ENCODE assay signal across 25 mouse cellular contexts in genomic region chr2:121353156-121353555, GRCm38 (mm10). TPM values are rescaled to one million over a fixed set of nuclear protein-coding genes. Genes with fewer than 3 reads are reported as not detected.
DNase-seq lines count a peak whose midpoint lies in the region; ATAC-seq and TF ChIP-seq lines count a peak whose summit lies in the region.
"Had no signal": no experiment of that assay in that cellular context is flagged by ENCODE, and none has a peak within 500 bp of the region (broad histone marks: within the 10 kb centered on the region; RNA-seq: fewer than 3 reads in every experiment).

No protein-coding gene starts in this region.

- WGBS in intestine, embryonic 16.5 days, result 69% methylated on average over 8 of the region's 8 CpGs
- WGBS in intestine, embryonic 15.5 days, result 69% methylated on average over 8 of the region's 8 CpGs

- DNase-seq in gastrocnemius, adult 2 months, result peak; percentile 52
- DNase-seq in gastrocnemius, postnatal 4 days (ENCODE audit: low spot score in 2 of 2), result no peak
- DNase-seq in Muller cell, postnatal 12 days (ENCODE audit: inconsistent ontology term), result peak; percentile 22
- DNase-seq in layer of hippocampus, postnatal 14 days (ENCODE audit: low spot score in 2 of 2), result no peak
- DNase-seq: adrenal gland, postnatal 25 days; cerebellum, adult 9-10 months; kidney, adult 9 months; right cerebral cortex, postnatal 4 days; thymus, postnatal 14 days had no signal

- peak overlapping the region; percentile 8; the same call in 1 of the 2 replicates for H3K9ac ChIP-seq in intestine, embryonic 16.5 days (ENCODE audit: low read depth, low read length)
- H3K9ac ChIP-seq in intestine, embryonic 15.5 days, result no peak overlapping the region
- H3K9ac ChIP-seq: forebrain, embryonic 13.5 days; midbrain, embryonic 12.5 days had no signal

- no peak overlapping the region for H3K4me2 ChIP-seq in intestine, embryonic 16.5 days (ENCODE audit: low read depth, low read length)
- H3K4me2 ChIP-seq in intestine, embryonic 15.5 days (replicated peaks), result no peak overlapping the region
- H3K4me2 ChIP-seq: liver, embryonic 11.5 days; midbrain, embryonic 12.5 days had no signal

- peaks cover 7% of the 10 kb centered on the region; the same call in 1 of the 2 replicates for H3K4me1 ChIP-seq in intestine, embryonic 16.5 days (ENCODE audit: control insufficient read depth, insufficient read depth, low read length)
- H3K4me1 ChIP-seq in intestine, embryonic 15.5 days (replicated peaks), result peaks cover 4% of the 10 kb centered on the region
- H3K4me1 ChIP-seq in brown adipose tissue, adult 24 weeks (ENCODE audit: control insufficient read depth, insufficient read depth, insufficient read length, low read length), result no peaks in the 10 kb centered on the region

- intact Hi-C loops in gastrocnemius, adult 2 months (cut with DNase I), result no loop called here

- no peaks in the 10 kb centered on the region for H3K9me3 ChIP-seq in intestine, embryonic 16.5 days (ENCODE audit: control insufficient read depth, low read length)
- H3K9me3 ChIP-seq in intestine, embryonic 15.5 days, result no peaks in the 10 kb centered on the region
- H3K9me3 ChIP-seq: forebrain, embryonic 13.5 days; midbrain, embryonic 12.5 days had no signal

- peak overlapping the region; percentile 97 for H3K4me3 ChIP-seq in gastrocnemius, adult 2 months
- no peak overlapping the region for H3K4me3 ChIP-seq in intestine, embryonic 16.5 days (ENCODE audit: low read length)
- H3K4me3 ChIP-seq in intestine, embryonic 15.5 days (replicated peaks), result no peak overlapping the region
- H3K4me3 ChIP-seq in brown adipose tissue, adult 24 weeks (ENCODE audit: insufficient read depth, low read depth, low read length), result peak overlapping the region; percentile 38
- H3K4me3 ChIP-seq: forebrain, embryonic 13.5 days; midbrain, embryonic 12.5 days had no signal

- H3K27ac ChIP-seq in gastrocnemius, adult 2 months, result peak overlapping the region; percentile 93
- no peak overlapping the region for H3K27ac ChIP-seq in intestine, embryonic 16.5 days (ENCODE audit: low read length)
- H3K27ac ChIP-seq in intestine, embryonic 15.5 days, result no peak overlapping the region
- H3K27ac ChIP-seq in brown adipose tissue, adult 24 weeks (replicated peaks; ENCODE audit: low read depth, low read length), result peak overlapping the region; percentile 89
- H3K27ac ChIP-seq: forebrain, embryonic 13.5 days; macrophage; midbrain, embryonic 12.5 days; stomach, postnatal 0 days had no signal

- H3K27me3 ChIP-seq in intestine, embryonic 16.5 days (replicated peaks; ENCODE audit: control insufficient read depth, insufficient read depth, low read length), result no peaks in the 10 kb centered on the region
- no peaks in the 10 kb centered on the region for H3K27me3 ChIP-seq in intestine, embryonic 15.5 days (replicated peaks)

- H3K36me3 ChIP-seq in intestine, embryonic 16.5 days (ENCODE audit: control insufficient read depth, insufficient read depth, low read length), result no peaks in the 10 kb centered on the region
- no peaks in the 10 kb centered on the region for H3K36me3 ChIP-seq in intestine, embryonic 15.5 days
- H3K36me3 ChIP-seq: midbrain, embryonic 12.5 days had no signal

- no peak for ATAC-seq in intestine, embryonic 16.5 days
- no peak for ATAC-seq in intestine, embryonic 15.5 days
- ATAC-seq in frontal cortex, adult (ENCODE audit: low TSS enrichment), result no peak
- ATAC-seq: forebrain, embryonic 13.5 days had no signal

- no peak for TF ChIP-seq CTCF in gastrocnemius, adult 2 months (IDR thresholded peaks at IDR 0.05)

RNA-seq across cellular contexts. Expression of gene Ppip5k1, which starts 2.0 kb away (rescaled TPM):
- 100 to 1,000 TPM in 1 of 2 experiments, 10 to 100 TPM in 1; 70.6 to 144 TPM for total RNA-seq in gastrocnemius, adult 2 months (2021)
- total RNA-seq in gastrocnemius, postnatal 4 days (2021), result 10 to 100 TPM; 16.8 to 18.5 TPM
- polyA plus RNA-seq in intestine, embryonic 16.5 days (2015; fragmentation: Nextera tagmentation; extraction: Ambion mirVana), result 18.7 and 21.4 TPM in 2 replicates
- polyA plus RNA-seq in intestine, embryonic 15.5 days (2015; fragmentation: Nextera tagmentation; extraction: Ambion mirVana), result 15.4 and 16.3 TPM in 2 replicates
- polyA plus RNA-seq in brown adipose tissue, adult 24 weeks (2012; ENCODE audit: insufficient read depth, insufficient read length, missing spikeins), result 64.8 and 79.2 TPM in 2 replicates
- total RNA-seq in layer of hippocampus, postnatal 14 days (2021), result 10 to 100 TPM; 69.1 to 74.4 TPM

RNA-seq across cellular contexts. Expression of gene Ckmt1, which starts 4.4 kb away (rescaled TPM):
- total RNA-seq in gastrocnemius, adult 2 months (2021), result not detected
- under 1 TPM in 1 of 2 experiments, not detected in 1; 0.80 TPM for total RNA-seq in gastrocnemius, postnatal 4 days (2021)
- polyA plus RNA-seq in intestine, embryonic 16.5 days (2015; fragmentation: Nextera tagmentation; extraction: Ambion mirVana), result 880 and 1,082 TPM in 2 replicates
- 417 and 490 TPM in 2 replicates for polyA plus RNA-seq in intestine, embryonic 15.5 days (2015; fragmentation: Nextera tagmentation; extraction: Ambion mirVana)
- polyA plus RNA-seq in brown adipose tissue, adult 24 weeks (2012; ENCODE audit: insufficient read depth, insufficient read length, missing spikeins), result not detected in 2 replicates
- total RNA-seq in layer of hippocampus, postnatal 14 days (2021), result 100 to 1,000 TPM; 333 to 351 TPM
- total RNA-seq: common myeloid progenitor, adult 5-6 weeks; monocyte, adult 5-6 weeks had no signal
- polyA plus RNA-seq: macrophage had no signal

RNA-seq across cellular contexts. Expression of gene Strc, which starts 33.8 kb away (rescaled TPM):
- under 1 TPM in 1 of 2 experiments, not detected in 1; 0.18 TPM for total RNA-seq in gastrocnemius, adult 2 months (2021)
- not detected for total RNA-seq in gastrocnemius, postnatal 4 days (2021)
- polyA plus RNA-seq in intestine, embryonic 16.5 days (2015; fragmentation: Nextera tagmentation; extraction: Ambion mirVana), result 0.04 TPM in 2 replicates
- not detected in 2 replicates for polyA plus RNA-seq in intestine, embryonic 15.5 days (2015; fragmentation: Nextera tagmentation; extraction: Ambion mirVana)
- not detected in 2 replicates for polyA plus RNA-seq in brown adipose tissue, adult 24 weeks (2012; ENCODE audit: insufficient read depth, insufficient read length, missing spikeins)
- under 1 TPM; 0.09 to 0.31 TPM for total RNA-seq in layer of hippocampus, postnatal 14 days (2021)
- total RNA-seq: adrenal gland, postnatal 25 days; common myeloid progenitor, adult 5-6 weeks; monocyte, adult 5-6 weeks had no signal
- polyA plus RNA-seq: C2C12; embryonic facial prominence, embryonic 11.5 days; forebrain, embryonic 13.5 days; hindbrain, embryonic 11.5 days; limb, embryonic 11.5 days; liver, embryonic 11.5 days; macrophage; midbrain, embryonic 12.5 days; neural tube, embryonic 11.5 days had no signal

Comparison
In these comparisons a context has a peak if more than half of its experiments do, and no peak if none do; other contexts are left out.
1. DNase-seq: peak in gastrocnemius, adult 2 months (single experiment) and Muller cell, postnatal 12 days (single experiment); none in gastrocnemius, postnatal 4 days (0 of 2) and layer of hippocampus, postnatal 14 days (0 of 2).
2. H3K27ac ChIP-seq: peak in gastrocnemius, adult 2 months (single experiment) and brown adipose tissue, adult 24 weeks (single experiment); none in intestine, embryonic 16.5 days (single experiment) and intestine, embryonic 15.5 days (single experiment).
3. H3K4me3 ChIP-seq: peak in gastrocnemius, adult 2 months (single experiment) and brown adipose tissue, adult 24 weeks (single experiment); none in intestine, embryonic 16.5 days (single experiment) and intestine, embryonic 15.5 days (single experiment).
4. RNA of gene Ckmt1, which starts 4.4 kb away (total RNA-seq): 333 to 351 TPM in layer of hippocampus, postnatal 14 days; 0.80 TPM in gastrocnemius, postnatal 4 days and not detected in gastrocnemius, adult 2 months; every median in the first group is over 100 times any median in the second.